Mouse (Mus musculus) lung, adult 18-20 months (tissue): Measurements from ENCODE around the gene Sympk.

Source experiments
- DNase-seq, 2 experiments: peaks; one replicate each; pipeline ENCODE4 v3.0.0; 2022; ENCODE audit warnings: mixed read lengths in 2 of 2

Sympk gene

GRCm38 (mm10) chr7:19007026-19007977 lies 16.9 kb upstream of the Sympk start:
- no peak for DNase-seq

- DNase-seq, result no peak
Observed at GRCm38 (mm10) chr7:19010581-19010980, 13.6 kb upstream of the Sympk start.

- DNase-seq, result peak in 1 of 2 experiments; percentile 63
Observed at GRCm38 (mm10) chr7:19012025-19012621, 12.1 kb upstream of the Sympk start.

GRCm38 (mm10) chr7:19012882-19013281 lies 11.3 kb upstream of the Sympk start:
- no peak for DNase-seq

- no peak for DNase-seq
Observed at GRCm38 (mm10) chr7:19014452-19014851, 9.7 kb upstream of the Sympk start.

GRCm38 (mm10) chr7:19016042-19016441 lies 8.1 kb upstream of the Sympk start:
- DNase-seq, result no peak

GRCm38 (mm10) chr7:19017909-19018308 lies 6.3 kb upstream of the Sympk start:
- DNase-seq, result no peak

- DNase-seq, result peak in 1 of 2 experiments; percentile 14
Observed at GRCm38 (mm10) chr7:19021048-19021447, 3.1 kb upstream of the Sympk start.

GRCm38 (mm10) chr7:19022189-19022958 lies 1.8 kb upstream of the Sympk start:
- no peak for DNase-seq

- DNase-seq, result peak; percentile 39 to 61
Observed at GRCm38 (mm10) chr7:19023357-19023814, 791 bp upstream of the Sympk start, which contains the start of gene Foxa3. Gene Foxa3, minus strand, starts transcription at chr7:19023538.

GRCm38 (mm10) chr7:19024581-19025255 lies 541 bp downstream of the Sympk start:
- no peak for DNase-seq

GRCm38 (mm10) chr7:19028067-19028466 lies 3.9 kb downstream of the Sympk start:
- DNase-seq, result no peak

GRCm38 (mm10) chr7:19029084-19029653 lies 5.0 kb downstream of the Sympk start:
- peak; percentile 41 to 53 for DNase-seq

GRCm38 (mm10) chr7:19031641-19032040 lies 7.5 kb downstream of the Sympk start:
- DNase-seq, result no peak

GRCm38 (mm10) chr7:19044616-19045015 lies 20.4 kb downstream of the Sympk start:
- no peak for DNase-seq

- DNase-seq, result no peak
Observed at GRCm38 (mm10) chr7:19046286-19047069, 22.3 kb downstream of the Sympk start.

GRCm38 (mm10) chr7:19048006-19048527 lies 23.9 kb downstream of the Sympk start:
- DNase-seq, result no peak

GRCm38 (mm10) chr7:19049252-19049651 lies 25.1 kb downstream of the Sympk start:
- no peak for DNase-seq

GRCm38 (mm10) chr7:19050172-19050571 lies 26.0 kb downstream of the Sympk start:
- DNase-seq, result no peak

GRCm38 (mm10) chr7:19051161-19051560 lies 27.0 kb downstream of the Sympk start:
- peak; percentile 19 to 21 for DNase-seq
